In the genomic region with DNA sequence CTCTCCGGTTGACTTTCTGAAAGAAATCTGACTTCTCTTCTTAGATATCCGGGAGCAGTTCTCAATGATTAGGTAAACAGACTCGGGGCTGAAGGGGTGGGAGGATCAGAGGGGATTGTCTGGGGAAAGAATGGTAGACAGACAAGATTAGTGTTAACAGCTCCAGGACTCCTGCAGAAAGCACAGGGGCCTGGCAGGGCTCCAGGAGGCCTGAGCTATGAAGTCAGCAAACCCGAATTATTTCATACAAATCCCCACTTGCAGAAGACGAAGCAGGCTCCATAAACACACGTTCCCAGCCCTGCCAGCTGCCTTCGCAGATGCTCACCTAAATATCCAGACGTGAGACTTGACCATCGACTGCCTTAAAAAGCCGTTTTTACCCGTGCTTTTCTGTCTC, we compare ENCODE assay signal across 12 mouse cellular contexts.
DNase-seq lines count a peak whose midpoint lies in the region; ATAC-seq and TF ChIP-seq lines count a peak whose summit lies in the region.
"Had no signal": no experiment of that assay in that cellular context is flagged by ENCODE, and none has a peak within 500 bp of the region (broad histone marks: within the 10 kb centered on the region; RNA-seq: fewer than 3 reads in every experiment).

No protein-coding gene starts in this region.

- intact Hi-C loops in gastrocnemius, adult 2 months (cut with DNase I) = no loop called here

- no peak for ATAC-seq in kidney, embryonic 14.5 days (ENCODE audit: low FRiP score, low TSS enrichment)

- 41% methylated on average over 11 of the region's 11 CpGs for WGBS in kidney, embryonic 14.5 days

- H3K9me3 ChIP-seq in kidney, embryonic 14.5 days (ENCODE audit: control insufficient read depth, low read length) = no peaks in the 10 kb centered on the region
- H3K9me3 ChIP-seq: hindbrain, embryonic 15.5 days had no signal

- H3K36me3 ChIP-seq in kidney, embryonic 14.5 days (ENCODE audit: control insufficient read depth, insufficient read depth, low read length) = no peaks in the 10 kb centered on the region
- H3K36me3 ChIP-seq: hindbrain, embryonic 15.5 days had no signal

- TF ChIP-seq CTCF in gastrocnemius, adult 2 months (IDR thresholded peaks at IDR 0.05) = no peak

- no peaks in the 10 kb centered on the region; the same call in 1 of the 2 replicates for H3K27me3 ChIP-seq in kidney, embryonic 14.5 days (ENCODE audit: control insufficient read depth, insufficient read depth, low read length)
- H3K27me3 ChIP-seq: hindbrain, embryonic 15.5 days had no signal

- H3K4me1 ChIP-seq in kidney, embryonic 14.5 days (ENCODE audit: control insufficient read depth, insufficient read depth, low read length) = 0 out of 2 replicates have a peak, but pooled peaks cover 9% of the 10 kb centered on the region

- peak; percentile 32 for DNase-seq in gastrocnemius, adult 2 months
- DNase-seq in gastrocnemius, adult 18-20 months (ENCODE audit: low spot score) = no peak
- peak; percentile 51 for DNase-seq in kidney, postnatal 10 days
- peak; percentile 20 for DNase-seq in urinary bladder, postnatal 14 days (ENCODE audit: low spot score)
- DNase-seq in urinary bladder, postnatal 36 days (ENCODE audit: low spot score in 2 of 2) = no peak
- DNase-seq in yolk sac, embryonic 10.5 days (ENCODE audit: low spot score) = peak; percentile 59
- no peak for DNase-seq in T-cell, adult 2 months (ENCODE audit: low spot score)
- DNase-seq: thymus, adult 2 months had no signal

- H3K9ac ChIP-seq in kidney, embryonic 14.5 days (ENCODE audit: low read depth, low read length) = no peak overlapping the region
- H3K9ac ChIP-seq: hindbrain, embryonic 15.5 days had no signal

- no peak overlapping the region for H3K4me2 ChIP-seq in kidney, embryonic 14.5 days (replicated peaks; ENCODE audit: low read depth, low read length)
- H3K4me2 ChIP-seq: hindbrain, embryonic 15.5 days had no signal

- H3K4me3 ChIP-seq in gastrocnemius, adult 2 months = no peak overlapping the region
- no peak overlapping the region for H3K4me3 ChIP-seq in kidney, embryonic 14.5 days (ENCODE audit: low read length)
- H3K4me3 ChIP-seq: hindbrain, embryonic 15.5 days; layer of hippocampus, adult 2 months; megakaryocyte, embryonic 14.5 days had no signal

- H3K27ac ChIP-seq in gastrocnemius, adult 2 months = no peak overlapping the region
- H3K27ac ChIP-seq in kidney, embryonic 14.5 days (ENCODE audit: low read depth, low read length) = no peak overlapping the region
- H3K27ac ChIP-seq: hindbrain, embryonic 15.5 days; layer of hippocampus, adult 2 months had no signal

Comparison
In these comparisons a context has a peak if more than half of its experiments do, and no peak if none do; other contexts are left out.
1. DNase-seq: peak in gastrocnemius, adult 2 months (single experiment), kidney, postnatal 10 days (single experiment), urinary bladder, postnatal 14 days (single experiment) and yolk sac, embryonic 10.5 days (single experiment); none in gastrocnemius, adult 18-20 months (single experiment), urinary bladder, postnatal 36 days (0 of 2) and T-cell, adult 2 months (single experiment).